Mouse (Mus musculus) natural killer cell, adult 2 months (primary cell): ENCODE data around the gene Zfp839.
A peak's percentile ranks its signal among the peaks of the same experiment; 100 is the strongest.

ENCODE experiments used
- DNase-seq, 2 experiments: peaks; one replicate each; pipeline ENCODE4 v3.0.0; 2022; ENCODE audit warnings: low spot score in 2 of 2

Zfp839 gene

DNA sequence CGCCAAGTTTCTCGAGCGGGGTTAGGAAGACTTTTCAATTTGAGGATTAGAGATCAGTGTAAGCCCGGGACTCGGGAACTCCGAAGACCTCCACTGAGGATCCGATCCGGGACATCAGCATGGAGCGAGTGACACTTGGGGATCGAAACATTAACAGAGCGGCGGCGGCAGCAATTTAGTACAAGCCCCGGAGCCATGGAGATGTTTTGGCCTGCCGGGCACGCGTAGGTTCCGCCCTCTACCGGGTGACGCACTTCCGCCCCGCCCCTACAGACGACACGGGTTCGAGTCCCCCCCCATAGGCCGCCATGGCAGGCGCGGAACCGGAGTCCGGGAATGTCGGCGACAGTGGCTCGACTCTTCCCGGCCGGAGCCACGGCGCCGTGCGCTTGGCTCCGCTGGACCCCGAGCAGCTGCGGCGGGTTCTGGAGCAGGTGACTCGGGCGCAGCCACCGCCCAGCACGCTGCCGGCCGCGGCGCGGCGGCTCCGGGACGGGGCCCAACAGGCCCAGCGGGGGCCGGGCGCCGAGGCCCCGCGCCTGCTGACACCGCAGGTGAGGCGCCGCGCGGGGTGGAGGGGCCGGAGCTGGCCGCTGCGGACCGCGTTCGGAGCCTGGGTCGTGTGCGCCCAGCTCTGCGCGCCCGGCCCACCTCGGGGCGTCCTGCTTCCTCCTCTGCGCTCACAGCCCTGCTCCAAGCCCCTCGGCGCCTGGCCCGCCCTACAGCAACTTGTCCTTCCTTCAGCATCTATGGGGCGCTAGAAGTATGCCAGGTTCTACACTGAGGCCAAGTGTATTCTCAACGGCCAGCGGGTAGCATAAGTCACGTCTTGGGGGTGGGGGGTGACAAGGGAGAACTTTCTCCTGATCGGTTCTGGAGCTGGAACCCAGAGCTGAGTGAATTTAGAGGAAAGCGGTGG lies at the start of gene Zfp839:
Zfp839 (plus strand) TSS at position 244 of the 919 bp plus-strand sequence.
- DNase-seq: peak; percentile 38 to 71

DNA sequence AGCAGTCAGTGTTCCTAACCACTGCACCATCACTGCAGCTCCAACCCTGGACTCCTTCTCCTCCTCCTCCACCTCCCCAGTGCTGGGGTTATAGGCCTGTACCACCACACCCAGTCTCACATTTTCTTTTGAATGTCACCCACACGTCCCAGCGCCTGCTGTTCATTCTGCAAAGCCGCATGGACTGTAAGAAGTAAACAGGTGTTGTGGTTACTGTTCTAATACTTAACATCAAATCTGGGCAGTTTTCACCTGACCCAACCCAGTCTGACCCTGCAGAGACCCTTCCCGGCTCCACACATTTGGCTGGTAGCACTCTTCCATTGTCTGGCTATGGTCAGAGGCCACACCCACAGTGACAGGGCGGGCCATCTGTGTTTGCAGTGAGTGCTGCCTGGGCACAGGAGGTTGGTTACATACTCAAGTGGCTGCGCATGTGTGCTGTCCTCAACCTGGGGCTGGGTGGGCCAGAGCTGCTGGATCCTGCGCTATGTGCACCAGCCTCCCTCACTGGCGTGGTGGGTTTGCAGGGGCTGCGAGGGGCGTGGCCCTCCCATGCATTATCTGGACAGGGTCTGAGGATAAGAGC lies 48.1 kb upstream of the Zfp839 start:
- no peak for DNase-seq

DNA sequence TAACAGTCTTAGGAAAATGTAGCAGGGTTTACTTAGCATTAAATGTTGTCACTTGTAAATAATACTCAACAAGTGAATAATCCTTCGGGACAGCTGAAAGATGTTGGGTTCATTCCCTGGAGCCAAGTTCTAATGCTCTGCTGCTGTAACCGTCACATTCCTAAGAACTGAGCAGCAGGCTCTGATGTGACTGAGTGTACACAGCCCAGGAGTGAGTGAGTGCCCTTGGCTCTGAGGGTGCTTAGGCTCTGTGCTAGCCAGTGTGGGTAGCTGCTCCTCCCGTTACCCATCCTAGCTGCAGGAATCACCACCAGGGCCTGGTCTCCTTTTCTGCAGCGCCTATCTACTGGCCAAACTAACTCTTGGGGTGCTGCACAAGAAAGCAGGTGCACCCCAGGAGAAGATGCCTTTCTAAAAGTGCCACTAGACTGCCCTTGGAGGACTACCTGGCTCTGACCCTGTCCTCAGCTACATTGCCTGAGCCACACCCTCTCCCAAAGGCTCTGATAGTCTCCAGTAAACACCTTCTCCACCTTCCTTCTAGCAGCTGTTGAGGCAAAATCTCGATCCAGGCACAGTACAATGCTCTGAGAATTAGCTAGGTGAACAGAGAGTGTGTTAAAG lies 47.3 kb upstream of the Zfp839 start:
- DNase-seq: no peak

DNA sequence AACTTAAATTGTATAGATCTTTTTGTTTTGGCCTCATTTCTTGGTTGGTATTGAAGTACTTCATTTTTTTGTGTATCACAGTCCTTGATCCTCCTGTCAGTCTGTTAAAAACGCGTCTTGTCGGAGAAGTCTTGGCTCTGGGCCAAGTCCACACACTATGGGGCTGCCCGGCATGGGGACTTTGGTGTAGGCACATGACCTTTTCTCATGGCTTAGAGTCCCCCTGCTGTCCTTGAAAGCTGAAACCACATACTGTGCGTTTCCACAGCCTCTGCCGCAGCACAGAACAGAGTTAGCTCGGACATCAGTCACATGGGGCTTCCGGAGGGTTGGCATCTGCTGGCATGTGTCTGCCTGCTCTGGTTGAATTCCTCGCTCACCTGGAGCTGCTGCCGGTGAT lies 45.8 kb upstream of the Zfp839 start:
- no peak for DNase-seq

DNA sequence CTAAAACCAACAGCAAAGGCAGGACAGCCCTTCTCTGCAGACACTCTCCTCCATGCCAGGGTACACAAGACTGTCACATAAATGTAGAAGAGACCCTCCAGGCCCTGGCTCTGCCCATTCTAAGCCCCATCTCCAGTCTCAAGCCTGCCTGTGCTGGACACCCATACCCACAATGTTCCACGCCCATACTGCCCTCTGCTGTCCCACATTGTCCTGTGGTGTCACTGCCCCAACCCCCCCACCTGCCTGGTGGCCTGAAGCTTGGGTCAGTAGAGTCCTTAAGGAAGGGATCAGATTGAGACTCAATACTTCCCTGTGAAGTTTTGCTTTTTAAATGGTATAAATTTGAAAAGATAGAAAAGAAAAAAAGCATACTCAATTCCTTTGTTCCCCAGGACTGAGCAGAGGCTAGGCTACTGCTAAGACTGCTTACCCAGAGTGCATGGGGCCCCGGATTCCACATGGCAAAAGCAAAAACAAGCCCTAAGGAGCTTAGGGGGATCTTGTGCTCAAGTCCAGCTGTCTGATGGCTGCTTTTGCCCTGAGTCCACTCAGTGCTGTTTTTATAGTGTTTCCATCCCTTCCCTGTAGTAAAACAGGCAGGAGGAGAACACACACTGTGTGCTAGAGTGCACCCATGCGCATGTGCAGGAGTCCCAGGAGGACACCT lies 43.6 kb upstream of the Zfp839 start:
- no peak for DNase-seq

DNA sequence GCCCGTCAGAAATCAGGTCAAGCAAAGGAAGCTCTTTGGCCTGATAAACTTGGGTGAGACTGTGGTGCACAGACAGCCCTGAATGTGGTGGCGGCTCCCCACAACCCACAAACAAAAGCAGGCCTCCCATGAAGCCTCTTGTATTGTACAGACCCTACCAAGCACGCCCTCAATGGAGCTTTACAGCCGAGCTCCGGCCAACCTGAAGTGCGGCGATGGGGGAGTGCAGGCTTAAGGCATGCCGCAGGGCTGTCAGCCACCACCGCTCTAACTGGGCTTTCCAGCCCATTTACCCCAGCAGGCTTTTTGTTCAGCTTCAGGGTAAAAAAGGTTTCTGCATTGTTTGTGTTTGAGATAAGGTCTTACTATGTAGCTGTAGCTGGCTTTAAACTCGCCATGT lies 41.6 kb upstream of the Zfp839 start:
- DNase-seq: no peak

DNA sequence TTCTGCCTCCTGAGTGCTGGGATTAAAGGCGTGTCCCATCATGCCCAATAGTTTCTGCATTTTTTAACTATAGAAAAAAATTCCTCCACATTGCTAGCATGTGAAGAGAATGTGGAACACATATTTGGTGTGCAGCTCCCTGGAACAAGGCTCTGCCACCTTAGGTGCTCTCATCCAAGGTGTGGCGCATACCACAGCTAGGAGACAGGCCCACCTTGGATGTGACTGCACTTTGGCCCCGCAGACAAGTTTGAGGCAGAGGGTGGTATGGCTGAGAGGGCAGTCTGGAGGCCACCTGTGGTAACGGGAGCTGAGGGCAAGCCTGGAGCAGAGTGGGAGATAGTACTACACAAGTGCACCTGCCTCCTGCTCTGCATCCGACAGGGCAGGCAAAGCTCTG lies 41.2 kb upstream of the Zfp839 start:
- DNase-seq: no peak

DNA sequence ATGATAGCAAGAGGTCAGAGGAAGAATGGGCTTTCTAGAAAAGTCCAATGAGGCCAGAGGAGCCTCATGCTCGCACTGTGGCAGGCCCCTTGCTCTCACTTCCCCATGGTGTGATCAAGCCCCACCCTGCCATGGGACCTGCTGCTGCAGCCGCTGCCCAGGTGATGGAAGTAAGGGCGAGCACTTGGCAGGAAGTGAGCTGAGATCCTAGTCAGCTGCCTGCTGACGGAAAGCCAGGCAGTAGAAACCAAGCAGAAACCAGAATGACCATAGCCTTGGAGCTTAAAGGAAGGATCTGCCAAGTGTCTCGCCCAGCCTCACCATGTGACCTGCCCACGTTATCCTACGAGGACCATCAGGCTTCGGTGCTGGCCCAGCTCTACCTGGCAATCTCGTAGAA lies 36.9 kb upstream of the Zfp839 start:
- DNase-seq: peak in 1 of 2 experiments; percentile 21

DNA sequence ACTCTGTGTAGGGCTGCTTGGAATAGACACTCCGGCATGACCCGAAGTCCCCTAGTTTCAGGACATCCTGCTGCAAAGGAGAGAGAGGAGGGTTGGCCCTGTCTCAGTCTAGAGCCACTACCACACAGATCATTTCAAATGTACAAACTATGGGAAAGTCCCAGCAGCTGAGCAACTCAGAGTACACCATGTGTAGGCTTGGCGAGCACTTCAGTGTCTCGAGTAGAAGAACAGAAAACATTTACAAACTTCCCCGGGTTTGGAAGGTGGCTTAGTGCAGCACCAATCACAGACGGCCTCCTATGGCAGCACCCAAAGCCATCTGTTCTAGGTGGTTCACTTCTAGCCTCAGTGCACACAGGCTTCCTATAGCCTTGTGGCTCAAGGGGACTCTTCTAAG lies 36.4 kb upstream of the Zfp839 start:
- DNase-seq: no peak

DNA sequence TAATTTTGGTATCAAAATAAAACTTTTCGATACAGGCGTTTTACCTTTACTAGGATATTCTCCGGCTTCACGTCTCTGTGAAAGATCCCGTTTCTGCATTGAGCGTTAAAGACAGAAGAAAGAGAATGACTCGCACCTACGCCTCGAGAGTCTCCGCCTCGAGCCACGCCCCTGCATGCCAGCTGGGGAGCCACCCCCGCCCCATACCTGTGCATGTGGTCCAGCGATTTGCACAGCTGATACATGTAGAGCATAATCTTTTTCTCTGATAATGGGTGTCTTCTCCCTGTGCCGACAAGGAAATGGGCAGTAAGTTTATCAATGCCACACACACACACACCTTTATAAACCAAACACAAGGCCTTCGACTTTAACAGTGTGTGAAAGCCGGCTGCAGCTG lies 35.1 kb upstream of the Zfp839 start:
- DNase-seq: no peak

DNA sequence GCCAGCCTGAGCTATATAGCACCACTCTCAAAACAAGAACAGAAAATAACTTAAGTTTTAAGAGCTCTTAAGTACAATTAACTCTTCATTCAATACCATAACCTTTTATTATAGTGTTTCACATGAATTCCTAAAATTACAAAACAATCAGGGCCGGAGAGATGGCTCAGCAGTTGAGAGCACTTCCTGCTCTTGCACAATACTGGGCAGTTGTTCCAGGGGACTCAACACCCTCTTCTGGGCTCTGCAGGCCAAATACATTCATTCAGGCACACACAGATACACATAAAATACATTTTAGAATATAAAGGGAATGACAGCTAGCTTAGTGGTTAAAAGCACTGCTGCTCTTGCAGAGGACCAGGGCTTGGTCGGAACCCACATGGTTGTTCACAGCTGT lies 33.2 kb upstream of the Zfp839 start:
- no peak for DNase-seq

DNA sequence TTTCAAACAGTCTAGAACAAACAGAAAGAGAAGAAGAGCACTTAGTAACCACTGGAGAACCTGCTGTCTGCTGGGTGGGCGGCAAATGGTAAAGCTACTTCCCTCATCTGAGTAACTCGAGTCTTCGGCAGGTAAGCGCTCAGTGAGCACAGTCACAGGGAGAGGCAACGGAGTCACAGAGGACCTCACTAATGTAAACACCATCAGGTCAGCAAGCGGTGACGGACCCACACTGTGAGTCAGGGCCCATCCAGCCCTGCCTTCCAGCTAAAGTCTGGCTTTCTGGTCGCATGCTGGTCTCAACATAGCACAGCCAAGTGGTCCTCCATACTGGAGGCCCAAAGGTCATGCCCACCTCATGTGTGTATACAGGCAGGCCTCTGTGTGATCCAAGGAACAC lies 30.7 kb upstream of the Zfp839 start:
- no peak for DNase-seq

DNA sequence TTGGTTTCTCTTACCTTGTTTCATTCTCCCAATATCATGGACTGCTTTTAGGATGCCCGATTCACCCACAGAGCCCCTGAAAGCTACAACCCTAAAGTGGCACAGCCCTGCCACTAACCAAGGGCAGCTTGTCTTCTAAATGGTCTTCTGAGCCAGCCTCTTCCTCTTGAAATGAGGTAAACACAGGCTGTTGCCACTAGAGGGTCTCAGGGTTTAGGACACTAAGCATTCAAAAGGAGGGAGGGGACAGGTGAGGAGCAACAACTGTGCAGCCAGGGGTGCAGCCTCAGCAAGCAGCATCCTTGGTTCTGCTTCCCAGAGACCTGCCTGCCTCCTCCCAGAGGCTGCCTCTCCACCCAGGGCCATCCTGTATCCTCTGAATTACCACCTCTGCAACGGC lies 28.3 kb upstream of the Zfp839 start:
- DNase-seq: no peak

DNA sequence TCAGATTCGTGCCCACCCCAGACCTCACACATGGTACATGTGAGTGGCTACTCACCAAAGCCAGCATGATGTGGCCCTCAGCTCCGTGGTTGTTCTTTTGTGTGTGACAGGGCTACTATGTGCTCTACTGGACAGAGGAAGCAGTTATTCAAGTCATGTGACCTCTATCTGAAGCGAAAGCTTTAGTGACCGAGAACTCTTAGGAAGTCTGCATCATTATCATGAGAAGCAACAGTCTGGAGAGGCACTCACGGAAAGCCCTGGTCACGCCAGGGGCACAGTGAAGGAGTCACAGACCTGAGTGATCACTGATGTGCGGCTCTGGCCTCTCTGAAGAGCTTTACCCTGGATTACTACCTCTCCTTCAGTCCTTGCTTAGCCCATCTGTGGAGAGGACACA lies 27.7 kb upstream of the Zfp839 start:
- no peak for DNase-seq

DNA sequence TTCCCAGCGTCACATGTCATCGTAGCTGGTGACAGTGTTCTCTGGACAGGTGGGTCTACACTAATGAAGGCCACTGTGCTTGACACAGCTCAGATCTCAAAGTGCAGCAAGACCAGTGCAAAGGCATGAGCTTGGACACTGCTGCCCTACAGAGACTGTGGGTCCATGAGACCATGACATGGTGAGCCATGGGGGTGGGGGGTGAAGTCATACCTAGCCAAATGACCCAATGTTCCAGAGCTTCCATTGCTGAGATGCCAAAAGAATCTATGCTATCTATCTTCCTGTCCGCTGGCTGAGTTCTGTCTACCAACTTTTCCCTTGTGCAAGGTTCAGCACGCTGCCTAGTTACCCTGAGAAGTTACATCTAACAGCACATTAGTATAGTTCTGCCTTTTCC lies 21.1 kb upstream of the Zfp839 start:
- DNase-seq: no peak

DNA sequence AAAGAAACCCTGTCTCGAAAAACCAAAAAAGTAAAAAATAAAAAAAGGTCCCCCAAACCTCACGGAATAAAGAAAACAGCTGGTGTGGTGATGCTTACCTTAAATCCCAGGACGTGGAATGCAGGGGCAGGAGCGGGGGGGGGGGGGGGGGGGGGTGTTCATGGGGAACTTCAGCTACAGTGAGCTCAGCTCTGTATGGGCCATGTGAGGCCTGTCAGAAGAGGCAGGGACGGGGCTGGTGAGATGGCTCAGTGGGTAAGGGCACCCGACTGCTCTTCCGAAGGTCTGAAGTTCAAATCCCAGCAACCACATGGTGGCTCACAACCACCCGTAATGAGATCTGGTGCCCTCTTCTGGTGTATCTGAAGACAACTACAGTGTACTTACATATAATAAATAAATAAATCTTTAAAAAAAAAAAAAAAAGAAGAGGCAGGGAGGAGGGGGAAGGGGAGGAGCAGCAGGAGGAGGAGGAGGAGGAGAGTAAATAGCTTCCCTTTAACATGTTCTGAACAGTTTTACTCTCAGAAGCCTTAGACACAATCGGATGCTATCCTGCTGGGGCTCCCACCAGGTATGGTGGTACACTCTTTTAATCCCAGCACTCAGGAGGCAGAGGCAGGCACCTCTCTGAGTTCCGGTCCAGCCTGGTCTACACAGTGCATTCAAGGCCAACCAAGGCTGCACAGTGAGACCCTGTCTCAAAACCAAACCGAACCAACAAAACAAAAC lies 19.6 kb upstream of the Zfp839 start:
- DNase-seq: no peak

DNA sequence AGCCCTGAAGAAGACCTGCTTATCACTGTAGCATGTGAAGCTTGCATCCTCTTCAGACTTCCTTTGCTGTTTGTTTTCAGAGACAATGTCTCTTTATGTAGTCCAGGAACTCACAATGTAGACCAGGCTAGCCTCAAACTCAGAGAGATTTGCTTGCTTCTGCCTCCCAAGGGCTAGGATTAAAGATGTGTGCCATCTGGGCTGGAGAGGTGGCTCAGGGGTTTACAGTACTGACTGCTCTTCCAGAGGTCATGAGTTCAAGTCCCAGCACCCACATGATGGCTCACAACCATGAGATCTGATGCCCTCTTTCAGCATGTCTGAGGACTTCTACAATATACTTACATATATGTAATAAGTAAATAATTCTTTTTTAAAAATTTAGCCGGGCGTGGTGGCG lies 14.9 kb upstream of the Zfp839 start:
- no peak for DNase-seq

DNA sequence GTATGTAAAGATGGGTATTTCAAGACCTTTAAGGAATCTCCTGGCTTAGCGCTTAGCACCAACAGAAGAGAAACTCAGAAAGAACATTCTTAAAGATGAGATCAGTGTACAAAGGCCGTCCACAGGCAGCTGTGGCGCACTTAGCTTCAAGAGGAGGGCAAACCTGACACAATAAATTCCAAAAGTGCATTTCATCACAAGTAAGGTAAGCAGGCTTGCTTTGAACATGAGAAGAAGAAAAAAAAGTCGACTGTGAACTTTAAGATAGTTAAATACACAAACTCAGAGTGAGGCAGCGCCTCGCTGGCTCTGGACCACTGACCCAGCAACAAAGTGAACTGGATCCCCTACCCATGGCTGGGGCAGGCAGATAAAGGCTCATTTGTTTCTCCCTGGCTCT lies 13.3 kb upstream of the Zfp839 start:
- DNase-seq: no peak

DNA sequence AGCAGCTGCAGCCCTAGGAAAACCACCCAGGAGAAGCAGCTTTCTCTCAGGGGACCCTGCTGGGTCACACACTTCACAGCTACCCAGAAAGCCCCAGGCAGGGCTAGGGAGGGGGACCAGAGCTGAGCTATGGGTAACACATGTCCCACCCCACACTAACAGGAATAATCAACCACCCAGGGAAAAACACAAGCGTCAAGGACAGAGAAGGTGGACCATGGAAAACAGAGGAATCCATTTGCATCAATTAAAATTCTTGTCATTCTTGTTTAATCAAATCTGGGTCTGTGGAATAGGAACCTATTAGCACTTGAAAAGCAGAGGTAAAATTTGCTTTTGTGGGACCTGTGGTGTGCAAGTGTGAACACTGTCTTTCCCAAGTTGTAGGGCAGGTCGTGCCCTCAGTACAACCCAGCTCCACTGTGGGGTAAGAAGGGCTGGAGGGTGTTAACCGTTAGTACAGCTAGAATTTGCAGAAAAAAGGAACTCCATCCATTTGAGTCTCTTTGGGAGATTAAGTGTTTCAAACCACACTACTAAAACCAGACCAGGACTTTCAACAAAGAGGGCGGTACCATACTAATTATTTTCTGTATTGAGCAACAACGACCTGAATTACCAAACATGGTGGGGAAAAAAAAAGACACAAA lies 12.7 kb upstream of the Zfp839 start:
- DNase-seq: no peak

DNA sequence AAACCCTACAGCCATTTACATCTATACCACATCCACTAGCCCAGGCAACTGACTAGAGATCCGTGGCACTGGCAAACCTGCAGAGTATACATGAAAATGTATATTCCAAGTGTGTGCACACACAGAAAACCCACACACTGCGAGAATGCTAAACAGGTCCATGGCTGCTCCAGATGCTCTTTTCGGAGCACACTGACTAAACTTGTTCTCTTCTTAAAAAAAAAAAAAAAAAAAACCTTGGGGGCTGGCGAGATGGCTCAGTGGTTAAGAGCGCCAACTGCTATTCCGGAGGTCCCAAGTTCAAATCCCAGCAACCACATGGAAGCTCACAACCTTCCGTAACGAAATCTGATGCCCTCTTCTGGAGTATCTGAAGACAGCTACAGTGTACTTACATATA lies 12.2 kb upstream of the Zfp839 start:
- DNase-seq: no peak
